Mouse (Mus musculus): ENCODE measurements around the gene D630023F18Rik. TPM values are rescaled to one million over a fixed set of nuclear protein-coding genes. Genes with fewer than 3 reads are reported as not detected.

D630023F18Rik gene
- total and polyA plus RNA-seq, 3 experiments: not detected

- H3K36me3 ChIP-seq (ENCODE audit: control insufficient read depth in 1 of 2, insufficient read depth in 2 of 2, low read length in 2 of 2): no peaks in the 10 kb centered on the region
- no peaks in the 10 kb centered on the region for H3K79me2 ChIP-seq (ENCODE audit: control insufficient read depth, insufficient read depth, low read length, poor library complexity)
- TF ChIP-seq SIN3A (IDR thresholded peaks at IDR 0.05; ENCODE audit: low read length) (no peak), SMC3 (IDR thresholded peaks at IDR 0.05; ENCODE audit: low read depth, low read length) (no peak), RCOR1 (IDR thresholded peaks at IDR 0.05; ENCODE audit: low read depth, low read length) (no peak), ZMIZ1 (IDR thresholded peaks at IDR 0.05; ENCODE audit: low read depth, low read length) (no peak), MYC (IDR thresholded peaks at IDR 0.05; ENCODE audit: low read depth, low read length) (no peak), ETS1 (IDR thresholded peaks at IDR 0.05; ENCODE audit: low read depth, low read length) (no peak), ZC3H11A (IDR thresholded peaks at IDR 0.05; ENCODE audit: low read depth, low read length) (no peak), JUND (IDR thresholded peaks at IDR 0.05; ENCODE audit: low read depth, low read length) (no peak), GABPA (IDR thresholded peaks at IDR 0.05; ENCODE audit: low read depth, low read length) (no peak), MAX (IDR thresholded peaks at IDR 0.05; ENCODE audit: low read length) (no peak)
- no peak overlapping the region for H3K9ac ChIP-seq (ENCODE audit: control insufficient read depth, low read depth, low read length, poor library complexity, severe bottlenecking)
- H3K4me3 ChIP-seq (ENCODE audit: control insufficient read depth in 1 of 2, insufficient read depth in 1 of 2, low read depth in 2 of 2, low read length in 2 of 2): no peak overlapping the region
- H3K27ac ChIP-seq (ENCODE audit: control insufficient read depth, low read depth, low read length): no peak overlapping the region
- no peak for DNase-seq (ENCODE audit: low read depth, low spot score)
- H3K27me3 ChIP-seq (ENCODE audit: control insufficient read depth in 1 of 2, insufficient read depth in 2 of 2, low read length in 2 of 2): no peaks in the 10 kb centered on the region
- no peaks in the 10 kb centered on the region for H3K4me1 ChIP-seq (ENCODE audit: control insufficient read depth in 1 of 2, insufficient read depth in 2 of 2, low read length in 2 of 2)
- no peaks in the 10 kb centered on the region for H3K9me3 ChIP-seq (replicated peaks; ENCODE audit: insufficient read depth, low read length)
Measured at GRCm38 (mm10) chr1:65137560-65137959, 14.5 kb upstream of the D630023F18Rik start.

GRCm38 (mm10) chr1:65132833-65133232, 9.8 kb upstream of the D630023F18Rik start:
- Histone ChIP-seq H3K4me3 (ENCODE audit: control insufficient read depth in 1 of 2, insufficient read depth in 1 of 2, low read depth in 2 of 2, low read length in 2 of 2) (no peak overlapping the region), H3K79me2 (ENCODE audit: control insufficient read depth, insufficient read depth, low read length, poor library complexity) (no peaks in the 10 kb centered on the region), H3K27me3 (ENCODE audit: control insufficient read depth in 1 of 2, insufficient read depth in 2 of 2, low read length in 2 of 2) (no peaks in the 10 kb centered on the region), H3K9me3 (replicated peaks; ENCODE audit: insufficient read depth, low read length) (no peaks in the 10 kb centered on the region), H3K9ac (ENCODE audit: control insufficient read depth, low read depth, low read length, poor library complexity, severe bottlenecking) (no peak overlapping the region), H3K4me1 (ENCODE audit: control insufficient read depth in 1 of 2, insufficient read depth in 2 of 2, low read length in 2 of 2) (no peaks in the 10 kb centered on the region), H3K27ac (ENCODE audit: control insufficient read depth, low read depth, low read length) (no peak overlapping the region), H3K36me3 (ENCODE audit: control insufficient read depth in 1 of 2, insufficient read depth in 2 of 2, low read length in 2 of 2) (no peaks in the 10 kb centered on the region)
- TF ChIP-seq SMC3 (IDR thresholded peaks at IDR 0.05; ENCODE audit: low read depth, low read length) (no peak), POLR2AphosphoS2 (IDR thresholded peaks at IDR 0.05; ENCODE audit: low read length) (no peak), E2F4 (IDR thresholded peaks at IDR 0.05; ENCODE audit: borderline replicate concordance, low read depth, low read length) (no peak), TCF12 (IDR thresholded peaks at IDR 0.05; ENCODE audit: low read depth, low read length) (no peak), CTCF (IDR thresholded peaks at IDR 0.05 in 2 of 3, conservative IDR thresholded peaks at IDR 0.05 in 1 of 3; ENCODE audit: control insufficient read depth in 1 of 3, insufficient read depth in 1 of 3, low read depth in 2 of 3, low read length in 3 of 3, poor library complexity in 1 of 3, severe bottlenecking in 1 of 3) (no peak), GABPA (IDR thresholded peaks at IDR 0.05; ENCODE audit: low read depth, low read length) (no peak), MAFK (IDR thresholded peaks at IDR 0.05; ENCODE audit: borderline replicate concordance, low read depth, low read length) (no peak), HCFC1 (IDR thresholded peaks at IDR 0.05; ENCODE audit: low read depth, low read length) (no peak), POLR2AphosphoS5 (IDR thresholded peaks at IDR 0.05; ENCODE audit: borderline replicate concordance, low read depth, low read length) (no peak), CHD1 (IDR thresholded peaks at IDR 0.05; ENCODE audit: low read depth, low read length) (no peak), MAZ (IDR thresholded peaks at IDR 0.05; ENCODE audit: low read depth, low read length) (no peak), ZNF384 (IDR thresholded peaks at IDR 0.05; ENCODE audit: low read depth, low read length) (no peak), KAT2A (conservative IDR thresholded peaks at IDR 0.05; ENCODE audit: low read depth, low read length) (no peak), RAD21 (IDR thresholded peaks at IDR 0.05; ENCODE audit: low read depth, low read length) (no peak), POLR2A (IDR thresholded peaks at IDR 0.05; ENCODE audit: control insufficient read depth in 1 of 2, insufficient read depth in 1 of 2, low read depth in 1 of 2, low read length in 2 of 2, poor library complexity in 1 of 2) (no peak), MAX (IDR thresholded peaks at IDR 0.05; ENCODE audit: low read length) (no peak), JUND (IDR thresholded peaks at IDR 0.05; ENCODE audit: low read depth, low read length) (no peak)
- DNase-seq (ENCODE audit: low read depth, low spot score): no peak
